Mouse (Mus musculus): ENCODE measurements around the gene Kl.

- TF ChIP-seq GATA1 (IDR thresholded peaks at IDR 0.05; ENCODE audit: borderline replicate concordance, low read length) (no peak), FLI1 (IDR thresholded peaks at IDR 0.05; ENCODE audit: low read length) (no peak)
Measured at GRCm38 (mm10) chr5:150994096-150994495, 41.7 kb downstream of the Kl start.

Data from megakaryocyte, embryonic 14.5 days (primary cell).